Mouse (Mus musculus) ES-Bruce4 (cell line): ENCODE data around the gene Rassf3. TPM values are rescaled to one million over a fixed set of nuclear protein-coding genes. Genes with fewer than 3 reads are reported as not detected.

Experiments
- H3K27ac ChIP-seq: 2 replicates; pipeline ENCODE4 v1.5.1; 2012; ENCODE audit warnings: low read length, inconsistent platforms; ENCODE audit not compliant: insufficient read depth
- H3K27me3 ChIP-seq: 2 replicates; pipeline ENCODE4 v1.6.1; 2012; ENCODE audit warnings: mild to moderate bottlenecking, low read length, inconsistent platforms; ENCODE audit not compliant: control insufficient read depth, poor library complexity, insufficient read depth, severe bottlenecking
- H3K36me3 ChIP-seq: 2 replicates; pipeline ENCODE4 v1.6.1; 2012; ENCODE audit warnings: inconsistent platforms, mild to moderate bottlenecking, low read length, moderate library complexity; ENCODE audit not compliant: control insufficient read depth, poor library complexity, insufficient read depth, severe bottlenecking
- H3K4me1 ChIP-seq: one replicate; pipeline ENCODE4 v1.8.1; 2011; ENCODE audit warnings: low read length; ENCODE audit not compliant: control insufficient read depth, insufficient read depth
- H3K4me3 ChIP-seq: 2 replicates; pipeline ENCODE4 v1.5.1; 2011; ENCODE audit warnings: low read depth, mild to moderate bottlenecking, low read length
- H3K9ac ChIP-seq: 2 replicates; pipeline ENCODE4 v1.6.1; 2012; ENCODE audit warnings: low read depth, mild to moderate bottlenecking, inconsistent platforms; ENCODE audit not compliant: poor library complexity, severe bottlenecking
- H3K9me3 ChIP-seq: replicated peaks from 2 replicates; pipeline ENCODE4 v1.6.1; 2012; ENCODE audit warnings: mild to moderate bottlenecking, low read length, inconsistent platforms; ENCODE audit not compliant: control insufficient read depth, poor library complexity, insufficient read depth, severe bottlenecking
- CTCF ChIP-seq: IDR thresholded peaks from one replicate; pipeline ENCODE4 v1.8.1; 2011; ENCODE audit warnings: low read depth, low read length
- EP300 ChIP-seq: IDR thresholded peaks from 2 replicates; pipeline ENCODE4 v1.6.1; 2011; ENCODE audit warnings: low read depth, low read length; ENCODE audit not compliant: insufficient read depth
- POLR2A ChIP-seq: IDR thresholded peaks from one replicate; pipeline ENCODE4 v1.8.1; 2011; ENCODE audit warnings: low read length; ENCODE audit not compliant: insufficient read depth
- polyA plus RNA-seq: library from polyadenylated mRNA; stranded (reverse); fragments of >200 nt; gene quantifications from 2 replicates; pipeline ENCODE4 v1.2.4, GENCODE M21; 2011; ENCODE audit warnings: low read depth; ENCODE audit not compliant: missing spikeins, insufficient read depth, insufficient read length

The Rassf3 gene
- polyA plus RNA-seq, 1 experiment: 41.7 TPM

DNA sequence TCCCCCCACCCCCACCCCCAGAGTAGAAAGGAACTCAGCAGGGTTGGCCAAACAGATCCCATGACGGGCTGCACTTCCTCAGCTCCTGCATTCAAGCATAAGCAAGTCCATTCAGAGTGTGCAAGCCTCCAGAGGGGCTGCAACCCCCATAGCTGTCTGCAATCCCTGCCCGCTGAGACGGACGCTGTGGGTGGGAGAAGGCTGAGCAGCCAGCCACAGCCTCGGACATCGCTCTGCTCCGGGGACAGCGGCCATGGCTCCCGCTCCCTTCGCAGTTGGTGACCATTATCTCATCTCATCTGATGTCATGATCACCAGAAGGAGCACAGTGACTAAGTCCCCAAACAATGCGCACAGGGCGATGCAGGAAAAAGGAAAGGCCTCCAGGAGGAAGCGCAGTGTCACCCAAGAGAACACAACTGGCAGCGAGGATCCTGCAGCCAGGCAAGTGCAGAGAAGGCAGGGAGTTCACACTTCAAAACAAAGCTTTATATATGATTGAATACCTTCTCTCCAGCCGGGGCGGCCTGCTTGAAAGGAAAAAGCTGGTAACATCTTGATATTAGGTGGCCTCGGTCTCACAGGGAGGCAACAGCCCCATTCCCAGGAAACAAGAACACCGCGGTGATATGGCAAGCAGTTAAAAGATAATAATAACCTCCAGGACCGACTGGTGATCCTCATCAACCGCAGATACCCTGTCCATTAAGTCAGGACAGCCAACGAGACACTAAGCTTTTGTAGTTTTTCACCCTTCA is 14.6 kb downstream of the Rassf3 start:
- no peak for TF ChIP-seq POLR2A
- no peak for TF ChIP-seq EP300
- TF ChIP-seq CTCF: no peak
- no peaks in the 10 kb centered on the region for H3K36me3 ChIP-seq
- no peak overlapping the region for H3K9ac ChIP-seq
- peaks cover 5% of the 10 kb centered on the region for H3K4me1 ChIP-seq
- H3K4me3 ChIP-seq: peak overlapping the region; percentile 3; the same call in 1 of the 2 replicates
- H3K27ac ChIP-seq: no peak overlapping the region
- no peaks in the 10 kb centered on the region for H3K9me3 ChIP-seq
- no peaks in the 10 kb centered on the region for H3K27me3 ChIP-seq

DNA sequence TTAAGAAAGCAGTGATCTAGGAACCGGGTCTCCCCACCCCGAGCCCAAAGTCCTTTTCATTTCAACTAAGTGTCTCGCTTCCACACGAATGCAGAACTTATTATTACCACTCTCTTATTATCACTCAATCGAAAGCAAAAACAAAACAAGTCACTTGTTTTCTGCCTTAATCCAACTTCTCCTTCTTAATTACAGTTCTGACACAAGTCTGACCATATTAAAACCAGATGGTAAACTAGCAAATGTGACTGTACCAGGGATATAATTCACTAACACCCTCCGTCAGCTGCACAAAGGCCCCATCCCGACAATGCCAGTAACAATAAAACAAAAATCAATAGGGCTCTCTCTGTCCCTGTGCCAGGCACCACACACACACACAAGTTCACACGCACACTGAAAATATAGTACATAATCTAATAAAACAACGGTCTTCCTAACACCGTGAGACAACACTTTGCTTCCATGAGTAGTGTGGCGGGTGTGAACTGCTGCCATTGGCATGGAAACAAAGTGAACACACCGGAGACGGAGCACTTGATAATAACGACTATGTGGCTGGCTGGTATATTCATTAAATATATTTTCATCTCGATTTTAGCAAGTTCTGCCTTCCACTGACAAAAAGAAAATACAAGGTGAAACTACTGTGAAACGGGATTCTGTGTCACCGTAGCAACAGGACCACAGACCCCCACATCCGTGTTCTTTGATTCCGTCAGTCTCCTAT is 16.9 kb downstream of the Rassf3 start:
- no peaks in the 10 kb centered on the region for H3K36me3 ChIP-seq
- no peak overlapping the region for H3K4me3 ChIP-seq
- H3K9ac ChIP-seq: no peak overlapping the region
- no peak for TF ChIP-seq POLR2A
- no peak for TF ChIP-seq EP300
- no peak overlapping the region for H3K27ac ChIP-seq
- H3K9me3 ChIP-seq: no peaks in the 10 kb centered on the region
- H3K27me3 ChIP-seq: no peaks in the 10 kb centered on the region
- H3K4me1 ChIP-seq: peaks cover 7% of the 10 kb centered on the region

DNA sequence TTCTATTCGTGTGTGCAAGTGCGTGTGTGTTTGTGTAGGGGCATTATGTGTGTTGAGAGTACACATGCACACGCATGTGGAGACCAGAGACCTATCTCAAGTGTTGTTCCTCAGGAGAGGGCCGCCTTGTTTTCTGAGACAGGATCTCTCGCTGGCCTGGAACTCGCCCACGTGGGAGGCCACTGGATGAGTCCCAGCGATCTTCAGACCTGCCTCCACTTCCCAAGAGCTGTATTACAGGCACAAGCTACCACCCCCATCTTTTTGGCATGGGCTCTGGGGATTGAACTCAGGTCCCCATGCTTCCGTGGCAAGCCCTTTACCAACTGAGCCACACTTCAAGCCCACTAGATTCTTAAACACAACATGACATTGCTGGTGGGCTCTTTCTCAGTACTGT is 17.7 kb downstream of the Rassf3 start:
- no peak overlapping the region for H3K27ac ChIP-seq
- H3K9ac ChIP-seq: no peak overlapping the region
- H3K4me3 ChIP-seq: no peak overlapping the region
- TF ChIP-seq POLR2A (no peak), CTCF (no peak), EP300 (no peak)
- H3K36me3 ChIP-seq: no peaks in the 10 kb centered on the region
- peaks cover 4% of the 10 kb centered on the region for H3K4me1 ChIP-seq
- H3K9me3 ChIP-seq: no peaks in the 10 kb centered on the region
- H3K27me3 ChIP-seq: no peaks in the 10 kb centered on the region

DNA sequence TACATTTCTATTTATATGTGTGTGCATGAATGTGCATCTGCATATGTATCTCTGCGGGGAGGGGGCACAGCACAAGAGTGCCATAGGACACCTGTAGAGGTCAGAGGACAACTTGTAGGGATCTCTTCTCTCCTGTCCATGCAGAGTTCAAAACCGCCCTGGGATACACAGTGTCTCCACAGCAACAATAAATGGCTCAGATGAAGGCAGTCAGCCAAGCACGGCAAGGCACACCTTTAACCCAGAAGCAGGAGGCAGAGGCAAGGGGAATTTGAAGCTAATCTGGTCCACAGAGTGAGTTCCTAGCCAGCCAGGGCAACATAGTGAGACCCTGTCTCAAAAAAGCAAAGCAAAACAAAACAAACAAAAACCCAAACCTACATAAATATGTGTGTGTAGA is 18.8 kb downstream of the Rassf3 start:
- no peak for TF ChIP-seq POLR2A
- no peak for TF ChIP-seq CTCF
- no peak for TF ChIP-seq EP300
- peaks cover 4% of the 10 kb centered on the region for H3K4me1 ChIP-seq

DNA sequence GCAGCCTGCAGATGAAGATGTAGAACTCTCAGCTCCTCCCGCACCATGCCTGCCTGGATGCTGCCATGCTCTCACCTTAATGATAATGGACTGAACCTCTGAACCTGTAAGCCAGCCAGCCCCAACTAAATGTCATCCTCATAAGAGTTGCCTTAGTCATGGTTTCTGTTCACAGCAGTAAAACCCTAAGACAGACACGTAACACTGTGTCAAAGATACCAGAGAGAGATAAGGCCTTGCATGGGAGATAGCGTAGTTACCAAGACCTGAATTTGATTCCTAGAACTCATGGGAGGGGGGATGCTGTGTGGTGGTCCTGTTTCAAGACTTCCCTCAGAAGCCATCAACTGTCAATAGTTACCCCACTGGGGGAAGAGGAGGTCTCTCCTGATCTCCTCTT is 20.6 kb downstream of the Rassf3 start:
- H3K9ac ChIP-seq: no peak overlapping the region
- peaks cover 9% of the 10 kb centered on the region for H3K9me3 ChIP-seq
- H3K27me3 ChIP-seq: no peaks in the 10 kb centered on the region
- TF ChIP-seq POLR2A (no peak), CTCF (no peak), EP300 (no peak)
- H3K4me1 ChIP-seq: peaks cover 4% of the 10 kb centered on the region
- H3K36me3 ChIP-seq: no peaks in the 10 kb centered on the region
- peak overlapping the region; percentile 49 for H3K27ac ChIP-seq
- H3K4me3 ChIP-seq: no peak overlapping the region

More for the DNA sequence above, 18.8 kb downstream of the Rassf3 start:
- H3K4me3 ChIP-seq: no peak overlapping the region
- H3K27ac ChIP-seq: no peak overlapping the region
- no peaks in the 10 kb centered on the region for H3K27me3 ChIP-seq
- no peak overlapping the region for H3K9ac ChIP-seq
- no peaks in the 10 kb centered on the region for H3K9me3 ChIP-seq
- no peaks in the 10 kb centered on the region for H3K36me3 ChIP-seq
